Mouse (Mus musculus) liver, adult 2 months (tissue): ENCODE data around the gene Aurkb.

ENCODE experiments used
- CTCF ChIP-seq: fragments of 200-500 bp; IDR thresholded peaks from 2 replicates; pipeline ENCODE4 v1.5.1; 2011; ENCODE audit warnings: low read depth, low read length, control low read depth
- POLR2A ChIP-seq: fragments of 200-500 bp; IDR thresholded peaks from 2 replicates; pipeline ENCODE4 v1.6.1; 2011; ENCODE audit warnings: low read length, control low read depth; ENCODE audit not compliant: insufficient read depth; ENCODE audit errors: extremely low read depth

DNA sequence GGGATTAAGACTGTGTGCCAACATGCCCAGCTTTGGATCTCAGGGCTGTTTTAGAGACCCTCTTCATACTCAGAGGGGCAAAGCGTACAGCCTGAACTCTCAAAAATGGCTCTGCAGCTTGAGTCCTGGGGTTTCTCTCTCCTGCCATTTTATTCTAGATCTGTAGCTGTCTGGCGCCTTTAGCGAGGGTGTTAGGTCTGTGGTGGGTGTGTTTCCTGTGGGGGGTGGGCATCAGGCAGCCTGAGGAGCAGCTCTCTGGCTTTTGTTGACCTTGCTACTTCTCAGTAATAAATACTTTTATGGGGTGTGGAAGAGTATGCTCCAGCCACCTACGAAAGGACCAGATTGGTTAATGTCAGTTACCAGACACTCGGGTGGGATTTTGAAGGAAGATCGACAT is 32.6 kb downstream of the Aurkb start:
- TF ChIP-seq CTCF, result no peak
- TF ChIP-seq POLR2A, result no peak
